Mouse (Mus musculus) ES-Bruce4 (cell line): Measurements from ENCODE around the gene Igsf9b. TPM values are rescaled to one million over a fixed set of nuclear protein-coding genes. Genes with fewer than 3 reads are reported as not detected.

Source experiments
- H3K27ac ChIP-seq: 2 replicates; pipeline ENCODE4 v1.5.1; 2012; ENCODE audit warnings: low read length, inconsistent platforms; ENCODE audit not compliant: insufficient read depth
- H3K27me3 ChIP-seq: 2 replicates; pipeline ENCODE4 v1.6.1; 2012; ENCODE audit warnings: mild to moderate bottlenecking, low read length, inconsistent platforms; ENCODE audit not compliant: control insufficient read depth, poor library complexity, insufficient read depth, severe bottlenecking
- H3K36me3 ChIP-seq: 2 replicates; pipeline ENCODE4 v1.6.1; 2012; ENCODE audit warnings: inconsistent platforms, mild to moderate bottlenecking, low read length, moderate library complexity; ENCODE audit not compliant: control insufficient read depth, poor library complexity, insufficient read depth, severe bottlenecking
- H3K4me1 ChIP-seq: one replicate; pipeline ENCODE4 v1.8.1; 2011; ENCODE audit warnings: low read length; ENCODE audit not compliant: control insufficient read depth, insufficient read depth
- H3K4me3 ChIP-seq: 2 replicates; pipeline ENCODE4 v1.5.1; 2011; ENCODE audit warnings: low read depth, mild to moderate bottlenecking, low read length
- H3K9ac ChIP-seq: 2 replicates; pipeline ENCODE4 v1.6.1; 2012; ENCODE audit warnings: low read depth, mild to moderate bottlenecking, inconsistent platforms; ENCODE audit not compliant: poor library complexity, severe bottlenecking
- H3K9me3 ChIP-seq: replicated peaks from 2 replicates; pipeline ENCODE4 v1.6.1; 2012; ENCODE audit warnings: mild to moderate bottlenecking, low read length, inconsistent platforms; ENCODE audit not compliant: control insufficient read depth, poor library complexity, insufficient read depth, severe bottlenecking
- CTCF ChIP-seq: IDR thresholded peaks from one replicate; pipeline ENCODE4 v1.8.1; 2011; ENCODE audit warnings: low read depth, low read length
- EP300 ChIP-seq: IDR thresholded peaks from 2 replicates; pipeline ENCODE4 v1.6.1; 2011; ENCODE audit warnings: low read depth, low read length; ENCODE audit not compliant: insufficient read depth
- POLR2A ChIP-seq: IDR thresholded peaks from one replicate; pipeline ENCODE4 v1.8.1; 2011; ENCODE audit warnings: low read length; ENCODE audit not compliant: insufficient read depth
- polyA plus RNA-seq: library from polyadenylated mRNA; stranded (reverse); fragments of >200 nt; gene quantifications from 2 replicates; pipeline ENCODE4 v1.2.4, GENCODE M21; 2011; ENCODE audit warnings: low read depth; ENCODE audit not compliant: missing spikeins, insufficient read depth, insufficient read length

The Igsf9b gene
- polyA plus RNA-seq, 1 experiment = 32.2 TPM

DNA sequence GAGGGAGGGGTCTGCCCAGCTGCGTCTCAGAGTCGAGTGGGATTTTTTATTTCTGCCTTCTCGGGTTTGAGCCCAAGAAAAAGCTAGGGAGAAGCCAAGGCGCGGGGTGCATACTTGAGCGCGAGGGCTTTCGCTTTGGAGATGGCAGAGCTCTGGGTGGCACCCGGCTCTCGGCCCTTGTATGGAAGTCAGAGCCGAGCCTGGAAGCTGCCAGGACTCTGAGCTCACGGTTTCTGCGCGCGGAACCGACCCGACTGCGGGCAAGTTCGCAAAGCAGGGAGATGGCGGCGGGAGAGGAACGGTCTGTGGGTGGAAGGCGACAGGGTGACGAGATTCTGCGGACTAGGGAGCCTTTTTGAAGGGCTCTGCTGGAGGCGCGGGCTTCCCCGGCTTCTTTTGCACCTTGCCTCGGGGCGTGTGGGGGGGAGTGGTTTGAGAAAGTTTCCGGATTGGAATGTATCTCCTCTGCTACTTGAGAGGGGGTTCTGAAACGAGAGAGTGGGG lies 1.2 kb downstream of the Igsf9b start:
- no peak for TF ChIP-seq POLR2A
- TF ChIP-seq EP300 = no peak
- TF ChIP-seq CTCF = no peak
- H3K27me3 ChIP-seq = no peaks in the 10 kb centered on the region
- no peaks in the 10 kb centered on the region for H3K36me3 ChIP-seq
- H3K27ac ChIP-seq = no peak overlapping the region
- peak overlapping the region; percentile 64 for H3K9ac ChIP-seq
- H3K4me1 ChIP-seq = peaks cover 13% of the 10 kb centered on the region
- H3K4me3 ChIP-seq = peak overlapping the region; percentile 97
- no peaks in the 10 kb centered on the region for H3K9me3 ChIP-seq

DNA sequence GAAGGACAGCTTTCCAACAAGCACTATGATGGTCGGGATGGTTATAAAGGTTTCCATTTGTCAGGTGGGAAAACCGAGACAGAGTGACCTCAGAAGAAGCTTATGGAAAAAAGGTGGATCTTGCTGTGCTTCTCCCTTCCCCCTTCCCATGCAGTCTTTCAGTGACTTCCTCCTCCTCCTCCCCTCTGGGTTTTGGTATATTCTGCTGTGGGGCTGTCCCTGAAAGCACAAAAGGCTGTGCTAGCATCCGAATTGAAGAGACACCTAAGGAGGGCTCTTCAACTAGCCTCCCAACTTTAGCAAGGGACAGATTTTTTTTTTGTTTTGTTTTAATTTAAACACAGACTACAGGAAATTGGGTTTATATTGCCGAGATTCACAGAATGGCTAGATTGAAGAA lies 1.7 kb downstream of the Igsf9b start:
- Histone ChIP-seq H3K4me1 (peaks cover 18% of the 10 kb centered on the region), H3K36me3 (no peaks in the 10 kb centered on the region), H3K27ac (no peak overlapping the region), H3K4me3 (peak overlapping the region; percentile 97), H3K9me3 (no peaks in the 10 kb centered on the region), H3K9ac (peak overlapping the region; percentile 64; the same call in 1 of the 2 replicates), H3K27me3 (no peaks in the 10 kb centered on the region)
- TF ChIP-seq POLR2A = no peak
- TF ChIP-seq EP300 = no peak
- no peak for TF ChIP-seq CTCF

DNA sequence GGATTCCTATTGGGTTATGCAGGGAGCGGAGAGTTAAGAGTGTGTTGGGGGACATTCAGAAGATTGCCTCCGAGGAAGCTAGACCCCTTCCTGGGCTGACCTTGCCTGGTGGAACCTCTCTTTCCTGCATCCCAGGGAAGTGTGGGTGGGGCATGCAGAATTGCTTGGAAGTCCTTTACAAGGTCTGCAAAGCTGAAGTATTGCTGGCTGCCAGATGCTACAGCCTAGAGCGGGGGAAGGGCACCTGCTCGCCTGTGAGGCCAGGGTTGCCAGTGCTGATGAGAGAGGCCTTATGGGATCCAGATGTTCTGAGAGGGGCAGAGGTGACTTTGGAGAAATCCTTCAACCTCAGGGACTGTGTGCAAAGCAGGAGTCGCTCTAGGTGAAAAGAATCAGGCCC lies 2.5 kb downstream of the Igsf9b start:
- H3K36me3 ChIP-seq = no peaks in the 10 kb centered on the region
- peaks cover 19% of the 10 kb centered on the region for H3K4me1 ChIP-seq
- no peak overlapping the region for H3K27ac ChIP-seq
- H3K9me3 ChIP-seq = no peaks in the 10 kb centered on the region
- no peak for TF ChIP-seq POLR2A
- no peak for TF ChIP-seq EP300
- TF ChIP-seq CTCF = no peak
- no peaks in the 10 kb centered on the region for H3K27me3 ChIP-seq
- H3K4me3 ChIP-seq = no peak overlapping the region
- no peak overlapping the region for H3K9ac ChIP-seq

DNA sequence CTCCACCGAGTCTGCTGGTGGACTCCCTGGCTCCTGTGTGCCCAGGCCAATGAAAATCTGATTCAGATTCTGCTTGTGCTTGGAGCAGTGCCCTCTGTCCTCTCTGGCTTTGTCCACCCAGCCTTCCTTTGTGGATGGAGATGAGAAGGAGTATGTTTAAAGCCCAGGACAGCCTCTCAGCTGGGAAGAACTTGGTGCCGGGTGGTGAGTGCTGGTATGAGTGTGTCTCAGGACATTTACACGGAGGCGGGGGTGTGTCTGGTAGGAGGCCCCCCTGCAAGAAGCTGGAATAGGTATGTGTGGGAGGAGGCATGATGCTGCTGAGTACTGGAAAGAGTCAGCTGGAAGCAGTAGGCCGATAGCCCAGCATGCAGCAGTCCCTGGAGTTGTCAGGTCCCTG lies 3.3 kb downstream of the Igsf9b start:
- no peak overlapping the region for H3K27ac ChIP-seq
- H3K9me3 ChIP-seq = no peaks in the 10 kb centered on the region
- no peaks in the 10 kb centered on the region for H3K27me3 ChIP-seq
- no peak overlapping the region for H3K9ac ChIP-seq
- H3K36me3 ChIP-seq = no peaks in the 10 kb centered on the region
- TF ChIP-seq POLR2A (no peak), EP300 (no peak), CTCF (no peak)
- peaks cover 21% of the 10 kb centered on the region for H3K4me1 ChIP-seq
- no peak overlapping the region for H3K4me3 ChIP-seq

DNA sequence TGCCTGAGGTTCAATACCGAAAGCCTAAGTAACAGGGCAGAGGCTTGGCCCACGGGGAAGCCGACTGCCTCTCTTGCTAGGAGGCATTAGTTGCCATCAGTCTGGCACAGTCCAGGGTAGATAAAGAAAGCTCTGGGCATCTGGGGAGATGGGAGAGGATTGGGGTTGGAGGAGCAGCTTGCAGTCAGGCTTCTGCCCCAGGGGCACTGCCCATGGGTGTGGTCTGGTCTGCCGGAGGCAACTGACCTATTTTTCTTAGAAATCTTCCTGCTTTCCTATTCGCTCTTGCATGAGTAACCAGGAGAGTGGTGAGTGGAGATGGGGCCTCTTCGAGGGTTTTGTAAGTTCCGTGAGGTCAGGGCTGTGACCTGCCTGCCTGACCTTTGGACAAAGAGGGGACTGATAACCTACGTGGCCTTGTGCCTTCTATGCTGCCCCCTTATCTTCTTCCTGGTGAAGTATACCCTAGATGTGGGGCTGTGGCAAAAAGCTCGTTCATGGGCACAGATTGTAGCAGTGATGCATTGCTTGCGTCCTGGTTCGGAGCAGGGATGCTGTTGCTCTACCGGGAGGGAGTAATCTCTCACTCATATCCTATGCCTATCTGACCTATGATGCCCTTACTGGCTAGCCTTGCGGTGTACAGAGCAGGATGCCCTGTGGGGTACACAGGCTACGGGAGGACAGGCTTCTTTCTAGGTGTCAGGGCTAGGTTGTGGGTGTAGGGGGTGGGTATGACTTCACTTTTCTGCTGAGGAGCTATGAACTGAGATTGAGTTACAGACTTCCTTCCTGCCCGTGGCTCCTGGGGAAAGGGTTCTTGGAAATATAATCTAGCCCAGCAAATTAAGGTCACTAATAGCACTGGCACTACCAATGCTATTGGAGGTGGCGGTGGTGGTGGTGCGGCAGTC lies 4.8 kb downstream of the Igsf9b start:
- no peak overlapping the region for H3K4me3 ChIP-seq
- H3K27ac ChIP-seq = no peak overlapping the region
- H3K9ac ChIP-seq = no peak overlapping the region
- no peaks in the 10 kb centered on the region for H3K36me3 ChIP-seq
- TF ChIP-seq POLR2A (no peak), EP300 (no peak), CTCF (no peak)
- no peaks in the 10 kb centered on the region for H3K27me3 ChIP-seq
- H3K9me3 ChIP-seq = no peaks in the 10 kb centered on the region
- H3K4me1 ChIP-seq = peaks cover 24% of the 10 kb centered on the region
